Mouse (Mus musculus) thymus, postnatal 10 days (tissue): ENCODE measurements around the gene Gstz1.
A peak's percentile ranks its signal among the peaks of the same experiment; 100 is the strongest.
"Not testable (repeated sequence)": the region's sequence is repeated elsewhere in the genome, so short reads cannot be mapped to it uniquely, and the experiment has no call there.

ENCODE experiments used
- DNase-seq, 2 experiments: peaks; one replicate each; pipeline ENCODE4 v3.0.0; 2021; ENCODE audit warnings: low spot score in 2 of 2

Gstz1 gene

GRCm38 (mm10) chr12:87146966-87147365 is at the start of gene Gstz1:
Gstz1 (plus strand) TSS chr12:87147165.
- DNase-seq, result peak; percentile 88

DNA sequence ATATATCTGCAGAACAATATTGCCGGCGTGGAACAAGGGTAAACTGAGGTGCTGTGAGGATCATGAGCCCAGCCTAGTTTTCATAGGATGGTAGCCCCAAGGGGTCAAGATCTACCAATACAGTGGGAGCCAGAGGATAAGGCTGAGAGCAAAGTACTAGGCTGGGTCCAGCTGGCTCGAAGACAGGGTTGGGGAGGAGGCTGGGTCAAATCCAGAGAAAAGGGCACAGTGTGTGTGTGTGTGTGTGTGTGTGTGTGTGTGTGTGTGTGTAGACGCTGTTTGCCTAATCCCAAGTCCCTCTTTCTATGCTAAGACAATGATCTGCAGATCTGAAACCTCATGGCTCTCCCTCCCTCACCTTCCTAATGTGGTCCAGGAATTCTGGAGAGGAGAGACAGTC is 46.6 kb upstream of the Gstz1 start:
- no peak for DNase-seq

DNA sequence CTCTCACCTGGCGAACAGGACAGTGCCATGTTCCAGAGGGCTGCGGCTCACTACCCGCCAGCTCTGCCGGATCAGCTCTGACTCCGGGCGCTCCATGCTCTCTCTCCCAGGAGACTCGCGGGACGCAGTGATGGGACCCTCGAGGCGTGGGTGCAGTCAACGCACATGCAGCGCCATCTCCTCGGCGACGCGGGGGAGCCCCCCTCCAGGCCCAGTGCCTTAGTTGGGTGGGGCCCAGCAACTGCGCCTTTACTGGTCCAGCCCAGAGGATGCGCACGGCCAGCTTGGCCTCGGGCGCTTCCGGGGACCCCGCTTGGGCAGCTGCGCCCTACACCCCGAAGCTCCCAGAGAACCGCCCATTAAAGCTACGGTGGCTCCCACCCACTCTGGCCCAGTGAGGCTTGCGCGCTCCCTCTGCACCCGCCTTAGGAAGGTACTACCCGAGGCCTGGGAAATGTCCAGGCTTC is 44.8 kb upstream of the Gstz1 start, which contains the start of gene Ngb:
Ngb (minus strand) TSS at position 375 of the 467 bp plus-strand sequence.
- DNase-seq, result no peak

DNA sequence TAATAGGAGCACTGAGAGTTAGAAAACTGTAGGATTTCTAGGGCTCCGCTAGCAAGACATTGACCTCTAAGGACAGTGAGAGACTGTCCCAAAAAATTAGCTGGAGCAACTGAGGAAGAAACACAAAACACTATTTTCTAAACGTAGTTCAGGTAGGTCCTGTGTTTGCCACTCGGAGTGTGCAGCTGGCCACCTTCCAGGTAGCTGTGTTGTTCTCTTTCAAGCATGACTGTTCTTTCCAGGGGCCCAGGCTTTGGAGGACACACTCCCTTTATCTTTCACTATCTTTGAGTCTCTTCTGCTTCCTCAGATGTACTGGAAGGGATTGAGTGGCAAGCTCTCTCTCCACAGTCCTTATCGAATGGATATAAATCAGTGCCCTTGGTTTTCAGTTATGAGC is 43.5 kb upstream of the Gstz1 start:
- no peak for DNase-seq

GRCm38 (mm10) chr12:87104796-87105195 is 42.2 kb upstream of the Gstz1 start:
- DNase-seq, result no peak

- DNase-seq, result no peak
These were observed 39.5 kb upstream of the Gstz1 start for GRCm38 (mm10) chr12:87107357-87107977.

- DNase-seq, result no peak
These were observed 24.9 kb upstream of the Gstz1 start for GRCm38 (mm10) chr12:87121918-87122589.

DNA sequence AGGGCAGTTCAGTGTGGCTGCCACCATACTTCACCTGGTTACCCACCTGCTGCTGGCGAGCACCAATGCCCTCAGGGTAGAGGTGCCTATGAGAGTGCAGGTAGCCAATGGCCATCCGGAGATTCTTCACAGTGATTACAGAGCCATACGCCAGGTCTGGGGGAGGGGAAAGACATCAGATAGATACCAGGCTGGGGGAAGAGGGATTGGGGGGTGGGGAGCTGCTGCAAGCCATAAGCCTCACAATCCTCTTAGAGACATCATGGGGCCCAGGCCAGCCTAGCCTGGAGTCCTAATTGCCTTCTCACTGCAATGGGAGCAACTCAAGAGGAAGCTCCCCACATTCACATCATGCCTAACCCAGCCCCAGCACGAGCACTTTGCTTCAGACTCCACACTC is 19.7 kb upstream of the Gstz1 start:
- no peak for DNase-seq

DNA sequence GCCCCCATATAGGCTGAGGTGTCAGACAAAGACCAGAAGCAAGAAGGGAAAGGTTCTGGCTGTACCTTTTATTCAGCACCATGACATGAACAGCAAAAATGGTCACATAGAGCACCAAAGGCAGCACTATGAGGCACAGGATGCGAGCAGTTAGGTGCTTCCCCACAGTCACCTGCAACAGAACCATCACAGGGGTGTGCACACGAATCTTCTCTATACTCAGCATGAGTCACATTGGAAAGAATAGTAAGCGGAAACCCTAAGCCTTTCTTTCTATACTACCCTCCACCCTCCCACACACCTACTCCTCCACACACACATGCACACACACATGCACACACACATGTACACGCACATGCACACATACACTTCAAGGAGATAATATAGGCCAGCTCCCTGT is 16.7 kb upstream of the Gstz1 start:
- no peak for DNase-seq

GRCm38 (mm10) chr12:87131181-87131580 is 15.8 kb upstream of the Gstz1 start:
- no peak for DNase-seq

DNA sequence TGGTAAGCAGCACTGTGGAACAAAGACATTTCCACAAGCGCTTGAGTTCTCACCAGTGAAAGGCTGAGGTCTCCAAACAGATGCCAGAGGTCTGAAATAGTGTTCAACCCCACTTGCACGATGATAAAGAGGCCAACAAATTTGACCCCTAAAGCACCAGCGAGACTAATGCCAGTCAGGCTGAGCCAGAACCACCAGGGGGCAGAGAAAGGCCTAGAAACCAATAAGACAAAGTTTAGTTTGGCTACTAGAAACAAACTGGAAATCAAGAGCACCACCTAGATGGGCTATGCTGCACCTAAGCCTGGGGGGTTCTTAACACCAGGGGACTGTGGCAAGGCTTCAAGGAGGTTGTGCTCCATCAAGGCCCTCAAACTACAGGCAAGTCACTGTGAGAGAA is 15.3 kb upstream of the Gstz1 start:
- DNase-seq, result peak in 1 of 2 experiments; percentile 44

DNA sequence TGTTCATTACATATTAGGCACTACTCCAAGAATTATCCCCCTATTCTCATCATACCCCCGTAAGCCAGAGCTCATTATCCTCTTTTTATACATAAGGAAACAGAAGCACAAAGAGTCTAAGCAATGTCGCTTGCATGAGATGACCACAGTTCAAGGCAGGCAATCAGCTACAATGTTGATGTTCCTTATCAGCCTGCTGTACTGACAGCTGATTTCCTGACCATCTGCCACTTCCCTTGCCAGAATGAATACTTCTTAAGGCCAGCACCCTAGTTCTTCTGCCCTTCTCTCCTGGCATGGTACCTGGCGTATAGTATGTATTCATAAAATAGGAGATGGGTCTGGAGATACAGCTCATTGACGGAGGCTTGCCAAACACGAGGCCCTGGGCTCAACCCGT is 14.8 kb upstream of the Gstz1 start:
- no peak for DNase-seq

- DNase-seq, result no peak
These were observed 14.2 kb upstream of the Gstz1 start for GRCm38 (mm10) chr12:87132784-87133183.

DNA sequence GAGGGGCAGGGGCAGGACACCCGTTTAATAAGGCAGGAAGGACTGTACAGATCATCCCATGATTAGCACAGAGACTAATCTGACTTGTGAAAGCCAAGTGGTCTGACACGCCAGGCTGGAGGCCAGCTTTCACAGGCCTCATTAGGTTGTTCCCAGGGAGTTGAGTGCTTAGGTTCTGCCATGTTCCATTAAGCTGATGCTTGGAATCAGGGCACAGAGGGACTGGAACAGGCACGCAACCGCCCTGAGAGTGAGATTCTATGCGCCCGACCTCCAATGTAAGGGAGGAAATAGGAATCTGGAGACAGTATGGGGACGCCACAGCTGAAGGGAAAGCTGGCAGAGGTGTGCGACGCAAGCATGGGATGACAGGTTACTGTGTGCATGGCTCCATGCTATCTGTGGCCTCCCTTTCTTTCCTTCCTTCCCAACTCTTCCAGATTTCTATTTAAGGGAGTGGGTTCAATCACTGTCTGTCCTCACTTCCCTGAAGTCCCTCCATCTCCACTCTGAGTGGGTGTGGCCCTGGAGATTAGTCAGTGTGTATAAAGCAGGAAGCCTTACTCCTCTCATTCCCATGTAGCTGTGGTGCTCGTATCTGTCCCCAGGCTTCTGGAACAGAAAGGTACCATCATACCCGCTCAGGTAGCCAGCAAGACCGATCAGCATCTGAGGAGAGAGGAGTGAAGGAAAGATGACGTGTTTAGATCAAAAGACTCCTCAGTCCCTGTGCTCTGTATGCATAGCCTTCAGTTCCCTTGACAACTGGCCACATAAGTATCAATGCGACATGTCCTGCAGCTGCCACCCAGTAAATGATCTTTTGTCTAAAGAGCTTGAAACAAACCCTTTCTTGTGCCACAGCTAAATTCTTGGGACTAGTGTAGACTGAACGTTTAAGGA is 9.3 kb upstream of the Gstz1 start:
- DNase-seq, result no peak

DNA sequence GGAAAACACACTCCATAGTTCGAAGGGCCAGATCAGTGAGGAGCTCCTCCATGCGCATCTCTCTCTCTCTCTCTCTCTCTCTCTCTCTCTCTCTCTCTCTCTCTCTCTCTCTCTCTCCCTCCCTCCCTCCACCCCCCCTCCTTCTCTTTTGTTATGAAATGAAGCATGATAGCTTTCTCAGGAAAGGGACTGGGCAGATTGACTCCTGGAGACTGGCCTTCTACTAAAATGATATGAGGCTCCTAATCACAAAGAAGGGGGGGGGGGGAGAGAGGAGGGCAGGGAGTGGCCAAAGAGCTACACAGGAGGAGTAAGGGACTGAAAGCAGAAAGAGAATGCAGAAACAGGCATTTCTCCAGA is 8.6 kb upstream of the Gstz1 start:
- no peak for DNase-seq

DNA sequence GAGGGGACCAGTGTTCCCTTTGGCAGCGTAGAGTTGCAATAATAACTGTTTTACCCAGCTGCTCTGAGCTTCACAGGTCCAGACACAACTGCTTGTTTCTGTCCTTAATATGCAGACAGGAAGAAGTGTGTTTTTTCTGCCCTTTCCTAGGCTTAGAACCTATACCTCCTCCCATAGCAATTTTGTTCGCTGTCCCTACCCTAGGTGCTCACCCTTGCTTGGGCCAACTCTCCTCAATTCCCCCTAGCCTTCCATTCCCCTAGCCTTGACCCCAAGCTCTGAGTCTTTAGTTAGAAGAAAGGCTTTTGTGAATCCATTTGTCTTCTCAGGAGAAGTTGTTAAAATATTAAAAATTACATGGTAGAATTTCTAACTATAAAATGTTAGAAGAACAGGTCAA is 8.2 kb upstream of the Gstz1 start:
- no peak for DNase-seq

DNA sequence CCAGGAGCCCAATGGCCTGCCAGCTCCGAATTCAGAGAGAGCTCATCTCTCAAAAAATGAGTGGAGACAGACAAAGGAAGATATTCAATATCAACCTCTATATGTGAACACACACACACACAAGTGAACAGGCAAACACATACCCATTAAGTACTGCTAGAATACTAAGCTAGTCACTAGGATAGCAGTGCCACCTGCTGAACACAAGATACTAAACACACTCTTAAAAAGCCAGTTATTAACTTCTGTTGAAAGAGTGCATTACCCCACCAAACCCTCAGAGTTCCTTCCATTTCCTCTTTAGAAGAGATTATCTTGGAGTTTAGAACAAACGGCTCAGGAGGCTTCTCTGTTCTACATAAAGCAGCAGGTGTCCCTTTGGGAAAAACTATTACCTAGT is 4.8 kb upstream of the Gstz1 start:
- no peak for DNase-seq

- peak; percentile 75 to 83 for DNase-seq
These were observed 577 bp downstream of the Gstz1 start, which contains the start of gene Pomt2 for GRCm38 (mm10) chr12:87147395-87148089. Pomt2 (minus strand) TSS chr12:87147968.

- peak in 1 of 2 experiments; percentile 10 for DNase-seq
These were observed 1.2 kb downstream of the Gstz1 start for GRCm38 (mm10) chr12:87148136-87148535.

DNA sequence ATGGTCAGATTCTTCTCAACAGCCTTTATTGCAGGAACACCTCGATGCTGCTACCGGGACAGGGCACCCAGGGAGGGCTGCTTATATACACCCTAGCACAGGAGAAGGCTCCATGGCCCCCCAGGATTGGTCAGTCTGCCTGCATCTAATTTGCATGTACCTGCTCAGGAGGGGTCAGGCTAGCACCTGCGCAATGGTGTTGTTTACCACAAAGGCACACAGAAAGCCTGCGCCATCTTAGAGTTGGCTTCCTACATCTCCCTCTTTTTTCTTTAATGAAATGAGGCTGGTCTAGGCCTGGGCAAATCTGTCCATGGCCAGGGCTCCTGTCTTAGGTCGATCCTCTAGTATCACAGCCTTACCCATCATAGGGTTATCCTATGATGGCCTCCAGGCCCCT is 2.5 kb downstream of the Gstz1 start:
- no peak for DNase-seq

DNA sequence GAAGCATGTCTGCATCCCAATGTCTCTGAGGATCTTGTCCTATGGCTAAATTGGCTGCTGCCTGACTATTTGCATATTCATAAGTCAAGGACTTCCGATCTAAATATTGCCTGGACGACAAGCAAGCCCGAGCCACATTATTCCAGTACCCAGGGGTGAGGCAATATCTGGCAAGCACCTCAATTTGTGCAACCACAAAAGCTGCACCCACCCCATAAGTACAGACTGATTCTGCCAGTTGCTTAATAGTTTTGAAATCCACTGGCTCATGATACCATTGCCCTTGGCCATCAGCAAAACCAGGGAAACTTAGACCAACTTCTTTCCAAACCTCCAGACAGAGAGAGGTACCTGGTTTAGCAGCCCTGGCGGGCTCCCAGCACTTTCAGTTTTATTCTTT is 7.5 kb downstream of the Gstz1 start:
- DNase-seq, result not testable (repeated sequence)

DNA sequence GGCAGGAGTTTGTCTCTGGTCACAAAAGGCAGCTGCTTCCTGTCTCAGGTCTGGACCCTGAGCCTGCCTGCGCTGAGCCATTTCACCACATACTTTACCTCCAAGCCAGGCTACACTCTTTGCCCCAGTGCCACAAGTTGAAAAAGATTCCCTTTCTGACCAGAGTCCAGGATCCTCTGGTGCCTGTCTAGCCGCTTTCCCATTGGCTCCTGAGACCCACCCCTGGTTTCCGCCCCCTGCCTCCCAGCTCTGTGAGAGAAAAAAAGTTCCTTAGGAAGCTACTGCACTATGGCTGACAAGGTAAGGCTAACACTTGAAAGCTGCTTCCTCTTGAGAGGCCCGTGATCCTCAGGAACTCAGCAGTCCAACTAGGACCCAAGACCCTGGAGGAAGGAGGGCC is 10.4 kb downstream of the Gstz1 start:
- no peak for DNase-seq
